Mouse (Mus musculus): Measurements from ENCODE around the gene Mab21l1. TPM values are rescaled to one million over a fixed set of nuclear protein-coding genes. Genes with fewer than 3 reads are reported as not detected.

The Mab21l1 gene
- polyA plus RNA-seq, 1 experiment from 2014 or later: 0.08 TPM

DNA sequence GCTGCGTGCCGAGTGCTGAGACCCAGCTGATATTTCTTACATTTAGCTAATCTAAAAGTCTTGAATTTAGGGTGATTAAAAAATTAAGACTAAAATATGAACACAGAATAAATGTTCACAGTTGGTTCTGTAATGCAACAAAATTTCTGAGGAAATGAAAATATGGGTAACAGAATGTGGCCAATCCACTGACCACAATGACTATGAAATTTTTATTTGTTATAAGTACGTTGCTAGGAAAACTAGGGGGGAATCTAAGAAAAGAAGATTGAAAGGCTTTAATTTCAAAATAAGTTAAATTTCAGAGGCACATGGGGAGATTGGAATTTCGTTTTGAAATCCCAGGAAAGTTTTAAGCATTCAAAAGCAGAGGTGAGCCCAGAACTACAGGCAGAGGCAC lies 8.3 kb downstream of the Mab21l1 start:
- no peak overlapping the region for H3K9ac ChIP-seq (ENCODE audit: low read depth, low read length)
- H3K4me2 ChIP-seq (ENCODE audit: low read depth, low read length): no peak overlapping the region
- no peaks in the 10 kb centered on the region for H3K4me1 ChIP-seq (ENCODE audit: control insufficient read depth, low read depth, low read length)
- WGBS (ENCODE audit: insufficient replicate concordance): 41% methylated on average over 4 of the region's 4 CpGs
- no peak for ATAC-seq (ENCODE audit: low read depth)
- H3K27me3 ChIP-seq (ENCODE audit: control insufficient read depth, insufficient read depth, low read depth, low read length): peaks cover 28% of the 10 kb centered on the region
- H3K36me3 ChIP-seq (ENCODE audit: control insufficient read depth, insufficient read depth): no peaks in the 10 kb centered on the region
- H3K4me3 ChIP-seq (ENCODE audit: low read depth, low read length): no peak overlapping the region
- H3K27ac ChIP-seq (ENCODE audit: low read length): no peak overlapping the region
- H3K9me3 ChIP-seq (replicated peaks; ENCODE audit: control insufficient read depth, low read length): no peaks in the 10 kb centered on the region

GRCm38 (mm10) chr3:55792251-55792650 lies 9.9 kb downstream of the Mab21l1 start:
- Histone ChIP-seq H3K27ac (ENCODE audit: low read length) (no peak overlapping the region), H3K9ac (ENCODE audit: low read depth, low read length) (no peak overlapping the region), H3K4me3 (ENCODE audit: low read depth, low read length) (no peak overlapping the region), H3K4me2 (ENCODE audit: low read depth, low read length) (no peak overlapping the region), H3K4me1 (ENCODE audit: control insufficient read depth, low read depth, low read length) (no peaks in the 10 kb centered on the region), H3K9me3 (replicated peaks; ENCODE audit: control insufficient read depth, low read length) (no peaks in the 10 kb centered on the region), H3K36me3 (ENCODE audit: control insufficient read depth, insufficient read depth) (no peaks in the 10 kb centered on the region), H3K27me3 (ENCODE audit: control insufficient read depth, insufficient read depth, low read depth, low read length) (peaks cover 13% of the 10 kb centered on the region)
- 64% methylated on average over 5 of the region's 5 CpGs for WGBS (ENCODE audit: insufficient replicate concordance)
- no peak for ATAC-seq (ENCODE audit: low read depth)

DNA sequence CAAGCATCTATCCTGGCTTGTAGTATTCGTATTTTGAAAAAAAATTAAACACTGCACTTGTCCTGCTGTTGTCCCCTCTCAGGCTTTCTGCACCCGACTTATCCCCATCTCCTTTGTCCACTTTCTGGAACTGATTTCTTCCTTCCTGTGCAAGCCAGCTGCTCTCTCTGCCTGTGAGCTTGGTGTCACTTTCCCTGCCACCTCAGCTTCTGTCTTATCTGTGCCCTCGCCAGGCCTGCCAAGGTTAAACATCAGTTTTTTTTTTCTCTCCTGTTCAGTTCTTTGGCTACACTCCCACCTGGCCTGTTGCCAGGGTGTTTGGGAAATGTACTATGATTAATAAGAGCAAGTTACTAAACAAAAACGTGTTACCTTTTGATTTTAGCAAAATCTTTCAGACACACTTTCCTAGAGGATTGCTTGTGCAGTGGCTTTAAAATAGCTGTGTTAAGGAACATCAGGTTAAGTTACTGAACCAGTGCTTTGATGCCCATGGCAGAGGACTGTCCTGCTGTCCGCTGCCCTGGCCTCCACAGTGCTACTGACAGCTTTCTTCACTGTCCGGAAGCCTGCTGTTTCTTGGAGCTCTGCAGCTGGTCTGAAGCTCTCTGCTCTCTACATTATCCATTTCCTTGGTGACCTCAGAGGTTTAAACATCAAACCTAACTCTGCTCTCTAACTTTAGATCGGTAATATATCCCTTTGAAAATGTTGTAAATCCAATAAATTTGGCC lies 11.7 kb downstream of the Mab21l1 start:
- Histone ChIP-seq H3K9me3 (replicated peaks; ENCODE audit: control insufficient read depth, low read length) (no peaks in the 10 kb centered on the region), H3K27ac (ENCODE audit: low read length) (no peak overlapping the region), H3K9ac (ENCODE audit: low read depth, low read length) (no peak overlapping the region), H3K27me3 (ENCODE audit: control insufficient read depth, insufficient read depth, low read depth, low read length) (no peaks in the 10 kb centered on the region), H3K36me3 (ENCODE audit: control insufficient read depth, insufficient read depth) (no peaks in the 10 kb centered on the region), H3K4me3 (ENCODE audit: low read depth, low read length) (no peak overlapping the region), H3K4me1 (ENCODE audit: control insufficient read depth, low read depth, low read length) (no peaks in the 10 kb centered on the region), H3K4me2 (ENCODE audit: low read depth, low read length) (no peak overlapping the region)
- no peak for ATAC-seq (ENCODE audit: low read depth)
- WGBS (ENCODE audit: insufficient replicate concordance): 35% methylated on average over 7 of the region's 7 CpGs

- Histone ChIP-seq H3K4me1 (ENCODE audit: control insufficient read depth, low read depth, low read length) (no peaks in the 10 kb centered on the region), H3K9ac (ENCODE audit: low read depth, low read length) (no peak overlapping the region), H3K4me2 (ENCODE audit: low read depth, low read length) (no peak overlapping the region), H3K36me3 (ENCODE audit: control insufficient read depth, insufficient read depth) (no peaks in the 10 kb centered on the region), H3K4me3 (ENCODE audit: low read depth, low read length) (no peak overlapping the region), H3K9me3 (replicated peaks; ENCODE audit: control insufficient read depth, low read length) (no peaks in the 10 kb centered on the region), H3K27ac (ENCODE audit: low read length) (no peak overlapping the region), H3K27me3 (ENCODE audit: control insufficient read depth, insufficient read depth, low read depth, low read length) (no peaks in the 10 kb centered on the region)
- no peak for ATAC-seq (ENCODE audit: low read depth)
- 61% methylated on average over 2 of the region's 2 CpGs for WGBS (ENCODE audit: insufficient replicate concordance)
Measured at GRCm38 (mm10) chr3:55794768-55795167, 12.5 kb downstream of the Mab21l1 start.

DNA sequence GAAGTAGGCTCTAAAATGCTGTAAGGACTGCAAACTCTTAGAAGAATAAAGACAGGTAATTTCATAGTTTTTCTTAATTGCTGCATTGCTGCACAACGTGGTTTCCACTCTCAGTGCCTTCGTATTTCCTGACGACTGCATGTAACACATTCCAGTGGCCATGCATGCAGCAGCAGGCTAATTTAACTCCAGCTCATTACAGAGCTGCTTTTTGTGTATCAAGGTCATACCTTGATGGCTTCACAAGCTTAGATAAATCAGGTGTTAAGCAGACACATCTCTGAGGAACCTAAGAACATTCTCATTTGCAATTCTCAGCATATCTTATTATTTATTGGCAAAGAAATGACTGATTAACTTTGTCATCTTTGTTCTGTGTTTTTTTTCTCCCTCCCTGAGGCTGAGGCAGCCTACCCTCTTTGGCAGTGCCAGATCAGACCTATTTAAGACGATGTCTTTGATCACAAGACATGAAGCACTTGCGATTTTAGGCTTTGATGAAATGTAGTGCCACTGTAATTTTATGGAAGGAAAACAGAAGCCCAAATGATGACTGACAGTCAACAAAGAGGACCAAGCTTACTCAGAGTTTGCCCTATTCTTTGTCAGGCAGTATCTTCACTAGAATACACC lies 32.8 kb downstream of the Mab21l1 start:
- no peaks in the 10 kb centered on the region for H3K4me1 ChIP-seq (ENCODE audit: control insufficient read depth, low read depth, low read length)
- H3K27ac ChIP-seq (ENCODE audit: low read length): no peak overlapping the region
- H3K4me3 ChIP-seq (ENCODE audit: low read depth, low read length): no peak overlapping the region
- WGBS (ENCODE audit: insufficient replicate concordance): 57% methylated on average over 5 of the region's 5 CpGs
- no peaks in the 10 kb centered on the region for H3K9me3 ChIP-seq (replicated peaks; ENCODE audit: control insufficient read depth, low read length)
- ATAC-seq (ENCODE audit: low read depth): no peak
- H3K27me3 ChIP-seq (ENCODE audit: control insufficient read depth, insufficient read depth, low read depth, low read length): no peaks in the 10 kb centered on the region
- no peak overlapping the region for H3K4me2 ChIP-seq (ENCODE audit: low read depth, low read length)
- no peak overlapping the region for H3K9ac ChIP-seq (ENCODE audit: low read depth, low read length)
- no peaks in the 10 kb centered on the region for H3K36me3 ChIP-seq (ENCODE audit: control insufficient read depth, insufficient read depth)

GRCm38 (mm10) chr3:55816096-55816495 lies 33.8 kb downstream of the Mab21l1 start:
- Histone ChIP-seq H3K4me2 (ENCODE audit: low read depth, low read length) (no peak overlapping the region), H3K9ac (ENCODE audit: low read depth, low read length) (no peak overlapping the region), H3K4me1 (ENCODE audit: control insufficient read depth, low read depth, low read length) (no peaks in the 10 kb centered on the region), H3K27me3 (ENCODE audit: control insufficient read depth, insufficient read depth, low read depth, low read length) (no peaks in the 10 kb centered on the region), H3K4me3 (ENCODE audit: low read depth, low read length) (no peak overlapping the region), H3K36me3 (ENCODE audit: control insufficient read depth, insufficient read depth) (no peaks in the 10 kb centered on the region), H3K9me3 (replicated peaks; ENCODE audit: control insufficient read depth, low read length) (no peaks in the 10 kb centered on the region), H3K27ac (ENCODE audit: low read length) (no peak overlapping the region)
- ATAC-seq (ENCODE audit: low read depth): no peak
- 55% methylated on average over 5 of the region's 5 CpGs for WGBS (ENCODE audit: insufficient replicate concordance)

DNA sequence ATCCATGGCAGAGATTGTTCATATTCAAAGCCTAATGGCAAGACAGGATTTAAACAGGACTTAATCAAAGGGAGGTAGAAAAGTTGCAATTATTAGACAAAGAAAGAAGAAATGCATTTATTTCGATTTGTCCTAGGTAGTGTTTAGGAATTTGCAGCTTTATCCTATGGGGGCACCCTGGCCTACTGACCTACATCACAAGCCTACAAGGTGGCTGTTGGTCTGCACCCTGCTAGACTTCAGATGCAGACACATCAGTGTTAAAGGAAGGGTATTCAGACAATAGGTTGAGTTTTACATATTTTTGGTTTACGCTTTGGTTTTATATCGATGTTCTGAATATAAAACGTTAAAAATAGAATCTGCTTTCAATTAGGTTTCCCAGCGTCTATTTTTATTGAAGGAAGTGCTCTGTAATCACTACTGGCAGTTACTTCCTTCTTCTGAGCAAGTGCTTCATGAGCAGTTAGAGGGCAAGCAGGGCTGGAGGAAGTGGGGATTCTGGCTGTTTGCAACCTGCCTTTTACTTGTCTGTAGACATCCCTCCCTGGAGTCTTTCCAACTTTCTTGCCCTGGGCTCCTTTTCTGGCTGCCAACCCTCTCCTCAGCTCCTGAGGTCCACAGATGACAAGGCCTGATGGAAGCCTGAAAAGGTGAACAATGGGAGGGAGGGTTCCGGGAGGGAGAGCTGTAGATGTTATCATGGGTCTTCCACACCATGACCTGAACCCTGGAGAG lies 34.5 kb downstream of the Mab21l1 start:
- Histone ChIP-seq H3K36me3 (ENCODE audit: control insufficient read depth, insufficient read depth) (no peaks in the 10 kb centered on the region), H3K27ac (ENCODE audit: low read length) (no peak overlapping the region), H3K9ac (ENCODE audit: low read depth, low read length) (no peak overlapping the region), H3K27me3 (ENCODE audit: control insufficient read depth, insufficient read depth, low read depth, low read length) (no peaks in the 10 kb centered on the region), H3K4me1 (ENCODE audit: control insufficient read depth, low read depth, low read length) (no peaks in the 10 kb centered on the region), H3K4me2 (ENCODE audit: low read depth, low read length) (no peak overlapping the region), H3K4me3 (ENCODE audit: low read depth, low read length) (no peak overlapping the region), H3K9me3 (replicated peaks; ENCODE audit: control insufficient read depth, low read length) (no peaks in the 10 kb centered on the region)
- ATAC-seq (ENCODE audit: low read depth): no peak
- WGBS (ENCODE audit: insufficient replicate concordance): 19% methylated on average over 6 of the region's 6 CpGs

GRCm38 (mm10) chr3:55818082-55818481 lies 35.8 kb downstream of the Mab21l1 start:
- ATAC-seq (ENCODE audit: low read depth): no peak
- WGBS (ENCODE audit: insufficient replicate concordance): 59% methylated on average over 2 of the region's 2 CpGs
- Histone ChIP-seq H3K36me3 (ENCODE audit: control insufficient read depth, insufficient read depth) (no peaks in the 10 kb centered on the region), H3K27ac (ENCODE audit: low read length) (no peak overlapping the region), H3K4me2 (ENCODE audit: low read depth, low read length) (no peak overlapping the region), H3K4me3 (ENCODE audit: low read depth, low read length) (no peak overlapping the region), H3K9ac (ENCODE audit: low read depth, low read length) (no peak overlapping the region), H3K9me3 (replicated peaks; ENCODE audit: control insufficient read depth, low read length) (no peaks in the 10 kb centered on the region), H3K4me1 (ENCODE audit: control insufficient read depth, low read depth, low read length) (no peaks in the 10 kb centered on the region), H3K27me3 (ENCODE audit: control insufficient read depth, insufficient read depth, low read depth, low read length) (no peaks in the 10 kb centered on the region)

GRCm38 (mm10) chr3:55819598-55819997 lies 37.3 kb downstream of the Mab21l1 start:
- Histone ChIP-seq H3K27me3 (ENCODE audit: control insufficient read depth, insufficient read depth, low read depth, low read length) (no peaks in the 10 kb centered on the region), H3K27ac (ENCODE audit: low read length) (no peak overlapping the region), H3K4me3 (ENCODE audit: low read depth, low read length) (no peak overlapping the region), H3K4me1 (ENCODE audit: control insufficient read depth, low read depth, low read length) (no peaks in the 10 kb centered on the region), H3K9ac (ENCODE audit: low read depth, low read length) (no peak overlapping the region), H3K36me3 (ENCODE audit: control insufficient read depth, insufficient read depth) (no peaks in the 10 kb centered on the region), H3K4me2 (ENCODE audit: low read depth, low read length) (no peak overlapping the region), H3K9me3 (replicated peaks; ENCODE audit: control insufficient read depth, low read length) (no peaks in the 10 kb centered on the region)
- no peak for ATAC-seq (ENCODE audit: low read depth)

Measured in liver, embryonic 16.5 days (tissue).